Mouse (Mus musculus) cortical plate, adult 2 months (tissue): ENCODE measurements around the gene Poc1b.
A peak's percentile ranks its signal among the peaks of the same experiment; 100 is the strongest.

Experiments
- CTCF ChIP-seq: fragments of 200-500 bp; IDR thresholded peaks from 2 replicates; pipeline ENCODE4 v1.5.1; 2011; ENCODE audit warnings: mild to moderate bottlenecking, control low read depth, low read length; ENCODE audit not compliant: insufficient read depth; ENCODE audit errors: extremely low read depth
- POLR2A ChIP-seq: fragments of 200-500 bp; IDR thresholded peaks from 2 replicates; pipeline ENCODE4 v1.6.1; 2011; ENCODE audit warnings: mild to moderate bottlenecking, low read length, control low read depth; ENCODE audit not compliant: insufficient read depth; ENCODE audit errors: extremely low read depth

- peak; percentile 38; the same call in 1 of the 2 replicates for TF ChIP-seq CTCF
- no peak for TF ChIP-seq POLR2A
Measured at GRCm38 (mm10) chr10:99168840-99169764, 62.3 kb downstream of the Poc1b start.
